ENCODE assay signal across 20 mouse cellular contexts in the genomic region with DNA sequence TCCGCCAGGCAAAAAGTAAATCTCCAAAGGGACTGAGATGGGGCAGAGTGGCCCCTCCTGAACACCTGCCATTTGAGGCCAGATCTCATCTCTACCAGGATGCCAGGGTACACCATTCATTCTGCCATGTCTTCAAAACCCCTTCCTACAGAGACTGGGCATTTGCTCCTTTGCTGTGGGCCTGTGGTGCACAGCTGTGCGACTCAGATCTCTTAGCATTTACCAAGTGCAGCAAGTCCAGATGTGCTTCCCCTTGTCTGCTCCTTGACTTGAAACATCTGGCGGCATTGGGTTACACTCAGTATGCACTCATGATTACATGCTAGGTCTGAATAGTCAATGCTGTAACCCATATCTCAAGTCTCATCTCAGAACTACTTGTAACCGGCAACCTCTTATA. TPM values are rescaled to one million over a fixed set of nuclear protein-coding genes. Genes with fewer than 3 reads are reported as not detected.
DNase-seq lines count a peak whose midpoint lies in the region; ATAC-seq and TF ChIP-seq lines count a peak whose summit lies in the region.
"Had no signal": no experiment of that assay in that cellular context is flagged by ENCODE, and none has a peak within 500 bp of the region (broad histone marks: within the 10 kb centered on the region; RNA-seq: fewer than 3 reads in every experiment).

No protein-coding gene starts in this region.

- WGBS in heart, embryonic 16.5 days, result 77% methylated on average over 4 of the region's 4 CpGs
- WGBS in thymus, adult 2 months, result 12% methylated on average over 4 of the region's 4 CpGs
- WGBS in stomach, embryonic 14.5 days, result 57% methylated on average over 4 of the region's 4 CpGs

- DNase-seq in heart, postnatal 10 days, result no peak
- peak; percentile 37 for DNase-seq in thymus, adult 2 months
- no peak for DNase-seq in thymus, postnatal 14 days
- DNase-seq in layer of hippocampus, postnatal 36 days, result no peak
- no peak for DNase-seq in neural tube, embryonic 10.5 days (ENCODE audit: extremely low spot score, low spot score)
- DNase-seq: cerebellum, adult 8-10 months; gastrocnemius, postnatal 36 days; kidney, adult 8-10 months; kidney, postnatal 36 days; liver; spleen, adult 18-20 months had no signal

- H3K4me3 ChIP-seq in heart, embryonic 16.5 days (ENCODE audit: low read length), result no peak overlapping the region
- no peak overlapping the region for H3K4me3 ChIP-seq in thymus, adult 2 months (ENCODE audit: control insufficient read depth, insufficient read depth, low read length)
- no peak overlapping the region for H3K4me3 ChIP-seq in stomach, embryonic 14.5 days (ENCODE audit: low read depth, low read length)
- H3K4me3 ChIP-seq: heart, embryonic 15.5 days; hindbrain, embryonic 10.5 days; neural tube, embryonic 12.5 days had no signal

- TF ChIP-seq CTCF in thymus, adult 2 months (IDR thresholded peaks at IDR 0.05; ENCODE audit: borderline replicate concordance, control insufficient read depth, extremely low read depth, insufficient read depth, low read length, poor library complexity), result no peak

- H3K9ac ChIP-seq in heart, embryonic 16.5 days (ENCODE audit: low read length), result no peak overlapping the region
- H3K9ac ChIP-seq in stomach, embryonic 14.5 days (replicated peaks; ENCODE audit: low read depth, low read length), result no peak overlapping the region
- H3K9ac ChIP-seq: heart, embryonic 15.5 days; neural tube, embryonic 12.5 days had no signal

- ATAC-seq in heart, embryonic 16.5 days (replicated peaks; ENCODE audit: extremely low read depth, insufficient read depth, low FRiP score), result peak; percentile 69
- peak; percentile 77; the same call in 1 of the 2 replicates for ATAC-seq in stomach, embryonic 14.5 days (ENCODE audit: insufficient number of reproducible peaks, insufficient read depth, low FRiP score, low read depth)
- ATAC-seq in cerebellum, adult (ENCODE audit: insufficient number of reproducible peaks, low FRiP score, low TSS enrichment), result no peak
- ATAC-seq: forebrain, embryonic 16.5 days had no signal

- intact Hi-C loops in heart, postnatal 10 days (cut with DNase I), result no loop called here

- no peak for TF ChIP-seq POLR2A in thymus, adult 2 months (IDR thresholded peaks at IDR 0.05; ENCODE audit: control insufficient read depth, extremely low read depth, insufficient read depth, low read length, poor library complexity)

- H3K27me3 ChIP-seq in heart, embryonic 16.5 days (ENCODE audit: control insufficient read depth, insufficient read depth, low read length), result no peaks in the 10 kb centered on the region
- no peaks in the 10 kb centered on the region for H3K27me3 ChIP-seq in thymus, adult 2 months (ENCODE audit: control insufficient read depth, insufficient read depth, low read length)
- no peaks in the 10 kb centered on the region for H3K27me3 ChIP-seq in stomach, embryonic 14.5 days (ENCODE audit: control insufficient read depth, insufficient read depth, low read length)
- H3K27me3 ChIP-seq: heart, embryonic 15.5 days; neural tube, embryonic 12.5 days had no signal

- H3K27ac ChIP-seq in heart, embryonic 16.5 days (ENCODE audit: low read length), result no peak overlapping the region
- H3K27ac ChIP-seq in thymus, adult 2 months (ENCODE audit: control insufficient read depth, insufficient read depth, low read length), result peak overlapping the region; percentile 74; the same call in 1 of the 2 replicates
- no peak overlapping the region for H3K27ac ChIP-seq in stomach, embryonic 14.5 days (ENCODE audit: low read length)
- H3K27ac ChIP-seq: heart, embryonic 15.5 days; hindbrain, embryonic 10.5 days; macrophage; neural tube, embryonic 12.5 days had no signal

- H3K4me1 ChIP-seq in heart, embryonic 16.5 days (ENCODE audit: control insufficient read depth, insufficient read depth, low read length), result no peaks in the 10 kb centered on the region
- H3K4me1 ChIP-seq in thymus, adult 2 months (replicated peaks; ENCODE audit: control insufficient read depth, insufficient read depth, low read length), result peaks cover 18% of the 10 kb centered on the region
- H3K4me1 ChIP-seq in stomach, embryonic 14.5 days (ENCODE audit: control insufficient read depth, insufficient read depth, low read length), result no peaks in the 10 kb centered on the region; the same call in 1 of the 2 replicates
- H3K4me1 ChIP-seq: heart, embryonic 15.5 days; hindbrain, embryonic 10.5 days; neural tube, embryonic 12.5 days had no signal

- H3K4me2 ChIP-seq in heart, embryonic 16.5 days (ENCODE audit: low read depth, low read length), result no peak overlapping the region
- no peak overlapping the region for H3K4me2 ChIP-seq in stomach, embryonic 14.5 days (replicated peaks; ENCODE audit: low read depth, low read length)
- H3K4me2 ChIP-seq: heart, embryonic 15.5 days; midbrain, embryonic 11.5 days; neural tube, embryonic 12.5 days had no signal

- H3K9me3 ChIP-seq in heart, embryonic 16.5 days (replicated peaks; ENCODE audit: control insufficient read depth, low read length), result no peaks in the 10 kb centered on the region
- H3K9me3 ChIP-seq in stomach, embryonic 14.5 days (ENCODE audit: control insufficient read depth, low read depth, low read length), result no peaks in the 10 kb centered on the region
- H3K9me3 ChIP-seq: heart, embryonic 15.5 days; hindbrain, embryonic 10.5 days; neural tube, embryonic 12.5 days had no signal

- no peaks in the 10 kb centered on the region for H3K36me3 ChIP-seq in heart, embryonic 16.5 days (ENCODE audit: control insufficient read depth, insufficient read depth)
- no peaks in the 10 kb centered on the region for H3K36me3 ChIP-seq in thymus, adult 2 months (ENCODE audit: control insufficient read depth, insufficient read depth, low read length)
- no peaks in the 10 kb centered on the region for H3K36me3 ChIP-seq in stomach, embryonic 14.5 days (ENCODE audit: control insufficient read depth, insufficient read depth, low read length)
- H3K36me3 ChIP-seq: heart, embryonic 15.5 days; hindbrain, embryonic 10.5 days; neural tube, embryonic 12.5 days had no signal

RNA-seq across cellular contexts. Expression of gene Man1a, which starts 28.5 kb away (rescaled TPM):
- polyA plus RNA-seq in heart, embryonic 16.5 days (2015; fragmentation: Nextera tagmentation; extraction: Ambion mirVana), result 4.6 and 5.8 TPM in 2 replicates
- total RNA-seq in heart, postnatal 10 days (2021), result 10 to 100 TPM; 25.7 to 28.1 TPM
- polyA plus RNA-seq in thymus, adult 2 months (2012; rRNA removed), result 26.5 and 30.1 TPM in 2 replicates
- 16.9 and 17.4 TPM in 2 replicates for polyA plus RNA-seq in stomach, embryonic 14.5 days (2014; fragmentation: Nextera tagmentation; extraction: Ambion mirVana)
- 10 to 100 TPM; 63.5 to 69.5 TPM for total RNA-seq in layer of hippocampus, postnatal 36 days (2021)
